Mouse (Mus musculus): Measurements from ENCODE around the gene Tmem221.
A peak's percentile ranks its signal among the peaks of the same experiment; 100 is the strongest.

DNA sequence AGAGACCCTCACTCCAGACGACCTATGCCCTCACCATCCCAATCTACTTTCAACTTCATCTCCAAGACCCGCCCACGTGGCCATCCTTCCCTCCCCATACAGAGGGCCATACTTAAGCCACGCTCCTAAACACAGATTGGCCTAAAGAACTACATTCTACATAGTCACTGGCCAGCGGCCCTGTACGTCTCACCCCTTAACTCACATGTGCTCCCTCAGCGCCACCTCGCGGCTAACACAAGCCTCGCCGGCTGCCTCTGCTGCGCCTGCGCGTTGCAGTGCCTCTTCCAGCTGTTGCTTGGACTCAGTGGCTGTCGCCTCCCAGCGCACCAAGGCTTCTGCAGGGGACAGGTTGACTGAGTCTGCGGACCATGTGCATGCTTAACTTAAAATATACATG, 37.0 kb downstream of the Tmem221 start:
- TF ChIP-seq ETS1 (IDR thresholded peaks at IDR 0.05; ENCODE audit: low read depth, low read length): no peak
- peak; percentile 69 for TF ChIP-seq HCFC1 (IDR thresholded peaks at IDR 0.05; ENCODE audit: low read depth, low read length)
- TF ChIP-seq ZKSCAN1 (IDR thresholded peaks at IDR 0.05; ENCODE audit: low read depth, low read length): no peak
- peak; percentile 84 to 97 (median 94) for TF ChIP-seq CTCF (IDR thresholded peaks at IDR 0.05 in 2 of 3, conservative IDR thresholded peaks at IDR 0.05 in 1 of 3; ENCODE audit: control insufficient read depth in 1 of 3, insufficient read depth in 1 of 3, low read depth in 2 of 3, low read length in 3 of 3, poor library complexity in 1 of 3, severe bottlenecking in 1 of 3)
- TF ChIP-seq MXI1 (IDR thresholded peaks at IDR 0.05; ENCODE audit: low read depth, low read length): peak; percentile 35; the same call in 1 of the 2 replicates
- TF ChIP-seq CHD2 (IDR thresholded peaks at IDR 0.05; ENCODE audit: low read length): no peak
